Mouse (Mus musculus): ENCODE measurements around the gene Mapk10.

GRCm38 (mm10) chr5:102953414-102953813, 257.7 kb downstream of the Mapk10 start:
- TF ChIP-seq CTCF (IDR thresholded peaks at IDR 0.05; ENCODE audit: low read depth) (no peak), EP300 (IDR thresholded peaks at IDR 0.05; ENCODE audit: low read depth) (no peak)

Data from heart, postnatal 0 days (tissue).